Mouse (Mus musculus): Measurements from ENCODE around the gene Cfap77. TPM values are rescaled to one million over a fixed set of nuclear protein-coding genes. Genes with fewer than 3 reads are reported as not detected.

Gene Cfap77
- polyA plus RNA-seq, 2 experiments, result 0.29 to 0.88 TPM

- no peak for TF ChIP-seq POLR2A (IDR thresholded peaks at IDR 0.05; ENCODE audit: borderline replicate concordance, extremely low read depth, insufficient read depth, insufficient read length)
- H3K9me3 ChIP-seq (ENCODE audit: control insufficient read depth, low read length), result no peaks in the 10 kb centered on the region
- no peak overlapping the region for H3K9ac ChIP-seq (ENCODE audit: low read depth, low read length, severe bottlenecking)
- no peak overlapping the region for H3K4me3 ChIP-seq (replicated peaks; ENCODE audit: low read length)
- H3K4me2 ChIP-seq (replicated peaks; ENCODE audit: low read depth, low read length, severe bottlenecking), result no peak overlapping the region
- ATAC-seq (ENCODE audit: low FRiP score, low read depth) (no peak), DNase-seq (ENCODE audit: low spot score) (no peak)
- 66% methylated on average over 6 of the region's 6 CpGs for WGBS
- H3K36me3 ChIP-seq (ENCODE audit: control insufficient read depth, insufficient read depth, low read length), result no peaks in the 10 kb centered on the region
- H3K4me1 ChIP-seq (ENCODE audit: control insufficient read depth, insufficient read depth, low read length), result no peaks in the 10 kb centered on the region
- peaks cover 11% of the 10 kb centered on the region; the same call in 1 of the 2 replicates for H3K27me3 ChIP-seq (ENCODE audit: control insufficient read depth, insufficient read depth, low read length)
- H3K27ac ChIP-seq (replicated peaks; ENCODE audit: low read depth, low read length), result no peak overlapping the region
Observed at GRCm38 (mm10) chr2:29007656-29008055, 47.2 kb downstream of the Cfap77 start.

- Histone ChIP-seq H3K36me3 (ENCODE audit: control insufficient read depth, insufficient read depth, low read length) (no peaks in the 10 kb centered on the region), H3K4me2 (replicated peaks; ENCODE audit: low read depth, low read length, severe bottlenecking) (no peak overlapping the region), H3K27ac (replicated peaks; ENCODE audit: low read depth, low read length) (no peak overlapping the region), H3K4me3 (replicated peaks; ENCODE audit: low read length) (no peak overlapping the region), H3K4me1 (ENCODE audit: control insufficient read depth, insufficient read depth, low read length) (no peaks in the 10 kb centered on the region), H3K9me3 (ENCODE audit: control insufficient read depth, low read length) (no peaks in the 10 kb centered on the region), H3K9ac (ENCODE audit: low read depth, low read length, severe bottlenecking) (no peak overlapping the region), H3K27me3 (ENCODE audit: control insufficient read depth, insufficient read depth, low read length) (peaks cover 3% of the 10 kb centered on the region; the same call in 1 of the 2 replicates)
- WGBS, result 71% methylated on average over 13 of the region's 13 CpGs
- TF ChIP-seq POLR2A (IDR thresholded peaks at IDR 0.05; ENCODE audit: borderline replicate concordance, extremely low read depth, insufficient read depth, insufficient read length), result no peak
- no peak for ATAC-seq (ENCODE audit: low FRiP score, low read depth)
- no peak for DNase-seq (ENCODE audit: low spot score)
Observed at GRCm38 (mm10) chr2:29006455-29007034, 48.3 kb downstream of the Cfap77 start.

GRCm38 (mm10) chr2:29004037-29004436 lies 50.8 kb downstream of the Cfap77 start:
- 61% methylated on average over 9 of the region's 9 CpGs for WGBS
- no peaks in the 10 kb centered on the region; the same call in 1 of the 2 replicates for H3K27me3 ChIP-seq (ENCODE audit: control insufficient read depth, insufficient read depth, low read length)

GRCm38 (mm10) chr2:28998246-28998645 lies 56.6 kb downstream of the Cfap77 start:
- Histone ChIP-seq H3K4me3 (replicated peaks; ENCODE audit: low read length) (no peak overlapping the region), H3K36me3 (ENCODE audit: control insufficient read depth, insufficient read depth, low read length) (no peaks in the 10 kb centered on the region), H3K4me2 (replicated peaks; ENCODE audit: low read depth, low read length, severe bottlenecking) (no peak overlapping the region), H3K27ac (replicated peaks; ENCODE audit: low read depth, low read length) (no peak overlapping the region), H3K9me3 (ENCODE audit: control insufficient read depth, low read length) (no peaks in the 10 kb centered on the region), H3K9ac (ENCODE audit: low read depth, low read length, severe bottlenecking) (no peak overlapping the region), H3K27me3 (ENCODE audit: control insufficient read depth, insufficient read depth, low read length) (no peaks in the 10 kb centered on the region), H3K4me1 (ENCODE audit: control insufficient read depth, insufficient read depth, low read length) (no peaks in the 10 kb centered on the region)
- 60% methylated on average over 5 of the region's 5 CpGs for WGBS
- ATAC-seq (ENCODE audit: low FRiP score, low read depth) (no peak), DNase-seq (ENCODE audit: low spot score) (no peak)
- TF ChIP-seq POLR2A (IDR thresholded peaks at IDR 0.05; ENCODE audit: borderline replicate concordance, extremely low read depth, insufficient read depth, insufficient read length), result no peak

More at GRCm38 (mm10) chr2:29004037-29004436, 50.8 kb downstream of the Cfap77 start:
- TF ChIP-seq POLR2A (IDR thresholded peaks at IDR 0.05; ENCODE audit: borderline replicate concordance, extremely low read depth, insufficient read depth, insufficient read length), result no peak
- H3K4me3 ChIP-seq (replicated peaks; ENCODE audit: low read length), result no peak overlapping the region
- no peaks in the 10 kb centered on the region for H3K9me3 ChIP-seq (ENCODE audit: control insufficient read depth, low read length)
- H3K36me3 ChIP-seq (ENCODE audit: control insufficient read depth, insufficient read depth, low read length), result no peaks in the 10 kb centered on the region
- H3K27ac ChIP-seq (replicated peaks; ENCODE audit: low read depth, low read length), result no peak overlapping the region
- no peak for DNase-seq (ENCODE audit: low spot score)
- no peak for ATAC-seq (ENCODE audit: low FRiP score, low read depth)
- H3K4me2 ChIP-seq (replicated peaks; ENCODE audit: low read depth, low read length, severe bottlenecking), result no peak overlapping the region
- no peak overlapping the region for H3K9ac ChIP-seq (ENCODE audit: low read depth, low read length, severe bottlenecking)
- H3K4me1 ChIP-seq (ENCODE audit: control insufficient read depth, insufficient read depth, low read length), result no peaks in the 10 kb centered on the region

GRCm38 (mm10) chr2:28997161-28997834 lies 57.6 kb downstream of the Cfap77 start:
- WGBS, result 60% methylated on average over 14 of the region's 14 CpGs
- H3K4me1 ChIP-seq (ENCODE audit: control insufficient read depth, insufficient read depth, low read length), result no peaks in the 10 kb centered on the region
- no peaks in the 10 kb centered on the region for H3K27me3 ChIP-seq (ENCODE audit: control insufficient read depth, insufficient read depth, low read length)
- H3K27ac ChIP-seq (replicated peaks; ENCODE audit: low read depth, low read length), result no peak overlapping the region
- no peaks in the 10 kb centered on the region for H3K9me3 ChIP-seq (ENCODE audit: control insufficient read depth, low read length)
- H3K9ac ChIP-seq (ENCODE audit: low read depth, low read length, severe bottlenecking), result no peak overlapping the region
- no peak overlapping the region for H3K4me3 ChIP-seq (replicated peaks; ENCODE audit: low read length)
- H3K4me2 ChIP-seq (replicated peaks; ENCODE audit: low read depth, low read length, severe bottlenecking), result no peak overlapping the region
- ATAC-seq (ENCODE audit: low FRiP score, low read depth), result no peak
- H3K36me3 ChIP-seq (ENCODE audit: control insufficient read depth, insufficient read depth, low read length), result no peaks in the 10 kb centered on the region
- DNase-seq (ENCODE audit: low spot score), result no peak
- no peak for TF ChIP-seq POLR2A (IDR thresholded peaks at IDR 0.05; ENCODE audit: borderline replicate concordance, extremely low read depth, insufficient read depth, insufficient read length)
